Mouse (Mus musculus) heart, postnatal 0 days (tissue): ENCODE results near the gene Cacna1c.

Source experiments
- CTCF ChIP-seq: IDR thresholded peaks from 2 replicates; pipeline ENCODE4 v1.5.1; 2016; ENCODE audit warnings: antibody characterized with exemption, control low read depth, low read depth
- EP300 ChIP-seq: IDR thresholded peaks from 2 replicates; pipeline ENCODE4 v1.6.1; 2016; ENCODE audit warnings: antibody characterized with exemption, low read depth

DNA sequence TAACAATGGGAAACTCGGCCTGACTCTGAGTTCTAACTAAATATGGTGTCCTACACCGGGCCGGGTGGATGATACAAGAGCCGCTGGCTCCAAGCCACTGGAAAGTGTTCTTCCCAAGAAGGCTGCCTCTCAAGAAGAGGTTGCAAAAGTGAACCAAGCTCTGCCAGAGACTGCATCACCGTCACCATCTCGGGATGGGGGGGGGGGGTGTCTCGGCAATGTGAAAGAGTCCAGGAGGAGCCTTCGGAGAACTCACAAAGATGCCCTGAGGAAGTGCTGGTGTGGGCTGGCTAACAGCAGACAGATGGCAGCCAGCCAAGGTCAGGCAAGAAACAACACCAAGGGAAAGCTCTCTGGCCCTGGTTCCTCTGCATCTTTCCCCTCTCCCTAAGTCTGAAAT lies 107.0 kb downstream of the Cacna1c start:
- no peak for TF ChIP-seq CTCF
- no peak for TF ChIP-seq EP300
